Mouse (Mus musculus): ENCODE measurements around the gene Cdc42se1.

The Cdc42se1 gene

DNA sequence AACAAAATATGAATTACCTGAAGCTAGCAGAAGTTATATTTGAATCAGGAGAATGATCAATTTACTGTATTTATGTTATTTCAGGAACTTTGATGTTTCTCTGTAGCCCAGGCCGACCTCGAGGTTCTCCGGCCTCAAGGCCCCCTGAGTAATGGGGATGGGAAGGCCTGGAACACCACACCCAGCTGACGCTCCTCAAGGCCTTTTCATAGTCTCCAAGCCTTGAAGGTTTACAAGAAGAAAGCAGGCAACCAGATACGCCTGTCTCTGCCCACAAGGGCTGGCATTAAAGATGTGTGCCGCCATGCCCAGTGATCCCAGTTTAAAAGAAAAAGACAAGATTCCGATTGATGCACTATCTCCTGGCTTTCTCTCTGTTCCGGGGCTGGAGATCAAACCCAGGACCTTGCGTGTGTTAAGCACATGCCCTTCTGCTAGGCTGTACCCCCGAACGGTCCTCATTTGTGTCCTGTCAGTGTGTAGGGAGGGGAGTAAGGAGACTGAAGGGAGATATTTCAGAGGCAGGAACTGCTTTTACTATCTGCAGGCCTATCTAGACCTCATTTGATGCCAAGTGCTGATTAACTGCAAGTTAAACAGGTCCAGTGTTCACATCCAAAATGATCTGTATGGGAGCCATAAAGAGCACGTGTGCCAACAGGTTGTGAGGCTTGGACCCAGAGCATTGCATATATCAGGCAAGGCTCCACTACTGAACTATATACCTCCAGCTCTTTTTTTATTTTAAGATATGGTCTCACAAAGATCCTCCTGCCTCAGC lies 56.2 kb downstream of the Cdc42se1 start:
- DNase-seq (ENCODE audit: low spot score): no peak

DNA sequence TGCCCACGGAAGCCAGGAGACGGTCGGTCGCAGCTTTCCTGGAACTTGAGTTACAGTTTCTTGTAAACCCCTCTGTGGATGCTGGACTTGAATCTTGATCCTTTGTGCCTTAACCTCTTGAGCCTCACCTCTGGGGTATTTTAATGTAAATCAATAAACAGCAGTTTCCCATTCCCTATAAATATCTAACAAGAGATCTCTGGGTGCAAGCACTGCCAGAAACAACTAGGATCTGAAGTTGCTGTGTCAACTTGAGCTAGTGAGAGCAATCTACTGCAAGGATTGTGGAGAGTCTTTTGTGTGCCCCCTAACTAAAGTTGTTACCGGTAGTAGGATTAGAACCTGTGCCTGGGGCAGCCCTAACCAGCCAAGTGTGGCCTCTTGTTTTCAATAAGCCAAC lies 56.9 kb downstream of the Cdc42se1 start:
- DNase-seq (ENCODE audit: low spot score): no peak
